Mouse (Mus musculus): ENCODE results near the gene Tent5a.

Tent5a gene

DNA sequence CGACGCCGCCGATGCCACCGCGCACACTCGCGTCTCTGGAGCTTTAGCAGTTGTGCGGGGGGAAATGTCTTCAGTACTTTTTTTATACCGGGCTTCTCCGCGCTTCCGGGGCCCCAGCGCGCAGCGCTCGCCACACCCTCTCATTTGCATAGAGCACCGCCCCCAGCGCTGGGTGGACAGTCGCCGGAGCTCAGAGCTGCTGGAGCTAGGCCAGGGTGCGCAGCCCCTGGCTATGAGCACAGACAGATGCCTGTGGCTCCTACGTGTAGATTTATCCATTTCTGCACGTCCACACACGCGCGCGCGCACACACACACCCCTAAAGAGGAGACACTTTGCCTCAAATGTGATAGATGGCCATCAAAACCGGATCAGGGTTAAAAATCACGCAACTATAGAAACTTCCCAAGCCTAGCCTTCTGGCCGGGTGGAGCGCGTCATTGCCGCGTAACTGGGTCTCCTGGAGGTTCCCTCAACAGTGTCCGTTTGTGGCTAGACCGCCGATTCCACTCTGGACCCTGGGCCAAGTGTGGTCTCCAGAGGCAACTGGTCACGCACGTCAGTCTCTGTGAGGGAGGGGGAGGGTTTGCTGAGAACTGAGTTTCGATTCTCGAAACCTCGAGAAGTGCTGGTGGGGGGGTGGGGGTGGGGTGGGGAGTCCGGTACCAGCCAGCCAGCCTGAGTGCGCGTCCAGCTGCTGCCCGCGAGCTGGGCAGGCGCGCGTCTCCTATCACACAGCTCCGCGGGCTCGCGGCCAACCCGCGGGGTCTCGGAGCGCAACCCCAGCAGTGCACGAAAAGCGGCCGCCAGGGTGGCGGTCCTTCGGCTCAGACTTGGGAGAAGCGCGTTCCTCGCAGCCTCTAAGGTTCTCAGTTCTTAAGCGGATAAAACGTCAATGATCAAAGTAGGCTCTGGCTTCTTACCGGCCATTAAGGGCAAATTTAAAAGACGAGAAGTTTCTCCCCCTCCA is at the start of gene Tent5a:
TSS of gene Tent5a (minus strand) at position 107 of the 970 bp plus-strand sequence.
- DNase-seq (ENCODE audit: low read depth, low spot score) = peak; percentile 71

DNA sequence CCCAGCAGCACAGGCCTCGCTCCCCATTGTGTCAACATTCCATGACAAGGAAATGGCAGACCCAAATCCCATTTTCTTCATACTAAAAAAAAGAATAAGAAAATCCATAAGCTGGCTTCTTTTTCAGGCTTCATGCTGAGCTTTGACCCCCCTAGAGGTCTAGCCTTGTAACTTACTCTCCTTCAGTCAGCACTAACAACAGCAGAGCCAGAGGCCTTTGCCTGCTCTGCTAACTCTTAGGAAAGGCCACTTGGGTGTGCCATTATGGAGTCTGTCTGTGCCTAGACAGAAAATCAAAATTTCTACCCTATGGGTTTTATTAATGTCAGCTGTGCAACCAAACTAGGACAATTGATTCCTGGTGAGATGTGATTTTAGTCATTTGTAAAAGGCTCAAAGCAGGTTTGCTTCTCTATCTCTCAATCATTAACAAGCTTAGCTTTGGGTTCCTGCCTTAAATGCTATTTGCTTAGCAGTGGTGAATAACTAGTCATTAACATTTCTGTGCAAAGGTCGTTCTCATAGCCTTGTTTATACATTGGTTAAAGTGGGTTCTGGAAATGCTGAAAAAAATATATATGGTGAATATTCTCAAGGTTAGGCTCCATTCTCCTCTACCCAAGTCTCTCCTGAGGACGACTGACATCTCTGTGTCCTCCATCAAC is 49.6 kb upstream of the Tent5a start:
- DNase-seq (ENCODE audit: low read depth, low spot score) = no peak

DNA sequence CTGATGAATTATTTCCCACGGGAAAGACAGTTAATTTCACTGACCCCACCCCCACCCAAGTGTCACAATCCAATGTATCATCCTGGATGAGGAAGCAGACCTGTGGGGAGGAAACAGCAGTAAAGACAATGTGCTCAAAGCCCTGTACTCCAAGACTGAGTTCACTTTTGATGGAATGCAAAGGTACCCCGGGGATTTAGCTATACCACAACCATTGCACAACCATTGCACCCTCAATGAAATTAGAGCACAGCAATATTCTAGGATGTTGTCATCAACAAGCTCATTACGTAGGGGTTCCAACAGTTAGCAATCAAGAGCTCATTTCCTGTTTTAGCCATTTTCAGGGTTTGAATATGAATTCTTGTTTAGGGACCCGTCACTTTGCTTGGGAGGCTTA is 48.0 kb upstream of the Tent5a start:
- no peak for DNase-seq (ENCODE audit: low read depth, low spot score)

DNA sequence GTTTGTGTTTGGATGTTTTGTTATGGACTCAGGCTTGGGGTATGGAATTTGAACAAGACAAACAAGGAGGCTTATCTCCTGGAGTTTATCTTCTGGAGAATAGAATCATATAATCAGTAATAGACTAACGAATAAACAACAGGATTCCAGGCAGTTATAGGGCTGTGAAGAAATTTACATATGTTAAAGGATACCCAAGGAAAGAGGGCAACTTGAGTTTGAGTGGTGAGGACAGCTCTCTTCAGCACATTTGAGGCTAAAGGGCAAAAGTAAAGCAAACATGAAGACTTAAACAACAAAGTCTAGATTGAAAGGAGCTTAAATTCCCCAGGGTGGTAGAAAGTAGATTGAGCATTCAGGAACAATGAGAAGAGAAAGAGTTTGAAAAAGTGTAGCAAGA is 44.9 kb upstream of the Tent5a start:
- DNase-seq (ENCODE audit: low read depth, low spot score) = no peak

DNA sequence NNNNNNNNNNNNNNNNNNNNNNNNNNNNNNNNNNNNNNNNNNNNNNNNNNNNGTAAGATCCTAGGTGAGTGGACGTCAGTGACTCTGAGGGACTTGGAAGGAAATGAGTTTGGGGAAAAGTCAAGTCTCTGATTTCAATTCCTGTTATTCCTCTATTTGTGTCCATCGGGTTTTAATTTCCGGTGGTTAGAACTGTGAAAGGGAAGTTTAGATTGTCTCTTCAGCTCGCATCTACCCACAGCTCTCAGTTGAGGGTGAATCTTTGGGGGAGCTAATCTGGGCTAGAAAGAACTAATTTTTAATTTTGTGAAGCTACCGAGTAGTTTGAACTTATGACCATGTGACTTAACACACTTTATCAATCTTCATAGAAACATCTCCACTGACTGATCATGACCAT is 42.4 kb upstream of the Tent5a start:
- no peak for DNase-seq (ENCODE audit: low read depth, low spot score)

DNA sequence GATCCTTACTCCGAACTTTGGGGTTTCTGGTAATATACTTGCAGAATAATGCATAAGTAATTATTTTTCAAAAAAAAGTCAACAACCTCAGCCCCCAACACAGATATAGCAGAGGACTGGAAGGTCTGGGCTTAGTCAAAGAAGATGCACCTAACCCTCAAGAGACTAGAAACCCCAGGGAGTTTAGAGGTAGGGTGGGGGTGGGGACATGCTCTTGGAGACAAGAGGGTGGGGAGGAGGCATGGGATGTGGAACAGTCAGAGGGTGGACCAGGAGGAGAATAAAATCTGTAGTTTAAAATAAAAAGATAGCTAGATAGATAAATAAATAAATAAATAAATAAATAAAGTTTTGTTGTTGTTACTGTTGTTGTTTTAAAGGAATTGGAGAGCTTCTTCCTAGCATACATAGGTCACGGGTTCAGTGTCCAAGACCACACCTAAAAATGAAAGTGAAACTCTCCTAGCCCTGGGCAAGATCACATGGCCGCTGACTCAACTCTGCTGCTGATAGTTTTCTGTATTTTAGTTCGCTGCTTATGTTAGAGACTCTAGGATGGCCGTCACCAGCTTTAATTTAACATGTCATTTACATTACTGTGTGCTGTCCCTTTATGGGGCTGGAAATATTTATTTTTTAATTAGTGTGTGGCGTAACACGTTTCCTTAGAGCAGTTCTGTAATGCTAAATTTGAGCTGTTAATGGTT is 30.2 kb upstream of the Tent5a start:
- DNase-seq (ENCODE audit: low read depth, low spot score) = peak; percentile 74

DNA sequence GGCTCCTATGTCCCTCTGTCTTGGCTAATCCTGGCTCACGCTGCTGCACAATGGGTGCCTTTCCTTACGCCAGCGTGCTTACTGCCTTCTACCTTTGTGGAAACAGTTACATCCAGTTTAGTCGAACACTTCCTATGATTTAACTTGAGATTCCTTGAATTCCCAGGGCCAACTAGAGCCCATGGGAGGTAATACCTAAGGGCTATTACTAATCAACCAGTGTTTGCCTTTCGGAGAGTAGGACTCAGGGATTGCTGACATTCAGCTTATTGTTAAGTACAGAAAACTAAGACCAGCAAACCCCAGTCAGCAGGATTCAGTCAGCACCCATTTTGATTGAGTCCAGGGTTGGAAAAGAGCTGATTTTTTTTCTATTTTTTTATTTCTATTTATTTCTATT is 28.4 kb upstream of the Tent5a start:
- no peak for DNase-seq (ENCODE audit: low read depth, low spot score)

DNA sequence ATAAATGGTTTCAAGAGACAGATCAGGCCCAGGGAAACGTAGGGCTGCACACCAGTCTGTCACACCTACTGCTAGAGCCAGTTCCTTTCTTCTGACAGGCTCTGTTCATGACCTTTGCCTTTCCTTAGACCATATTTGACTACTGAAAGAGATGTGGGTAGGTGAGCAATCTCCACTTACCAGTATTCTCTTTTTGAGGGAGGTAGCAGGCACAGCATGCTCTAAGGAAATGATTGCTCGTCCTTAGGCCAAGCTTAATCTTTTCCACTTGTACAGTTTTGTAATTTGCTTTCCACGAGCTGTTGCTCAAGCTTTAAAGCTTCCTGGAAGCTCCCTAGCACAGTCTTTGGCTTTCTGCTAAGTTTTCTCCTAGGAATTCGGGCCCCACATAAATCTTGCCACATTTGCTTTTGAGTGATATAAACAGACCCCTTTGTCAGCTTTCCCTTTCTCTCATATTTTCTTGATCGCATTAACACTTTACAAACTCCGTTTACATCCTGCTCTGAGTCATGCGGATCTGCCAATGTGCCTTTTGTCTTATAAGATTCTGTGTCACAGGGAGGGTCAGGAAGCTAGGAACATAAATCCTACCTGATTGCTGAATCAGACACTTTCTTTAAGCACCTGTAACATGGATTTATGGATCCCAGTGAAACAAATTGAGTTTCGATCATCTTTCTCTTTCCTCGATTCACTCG is 20.8 kb upstream of the Tent5a start:
- DNase-seq (ENCODE audit: low read depth, low spot score) = no peak

DNA sequence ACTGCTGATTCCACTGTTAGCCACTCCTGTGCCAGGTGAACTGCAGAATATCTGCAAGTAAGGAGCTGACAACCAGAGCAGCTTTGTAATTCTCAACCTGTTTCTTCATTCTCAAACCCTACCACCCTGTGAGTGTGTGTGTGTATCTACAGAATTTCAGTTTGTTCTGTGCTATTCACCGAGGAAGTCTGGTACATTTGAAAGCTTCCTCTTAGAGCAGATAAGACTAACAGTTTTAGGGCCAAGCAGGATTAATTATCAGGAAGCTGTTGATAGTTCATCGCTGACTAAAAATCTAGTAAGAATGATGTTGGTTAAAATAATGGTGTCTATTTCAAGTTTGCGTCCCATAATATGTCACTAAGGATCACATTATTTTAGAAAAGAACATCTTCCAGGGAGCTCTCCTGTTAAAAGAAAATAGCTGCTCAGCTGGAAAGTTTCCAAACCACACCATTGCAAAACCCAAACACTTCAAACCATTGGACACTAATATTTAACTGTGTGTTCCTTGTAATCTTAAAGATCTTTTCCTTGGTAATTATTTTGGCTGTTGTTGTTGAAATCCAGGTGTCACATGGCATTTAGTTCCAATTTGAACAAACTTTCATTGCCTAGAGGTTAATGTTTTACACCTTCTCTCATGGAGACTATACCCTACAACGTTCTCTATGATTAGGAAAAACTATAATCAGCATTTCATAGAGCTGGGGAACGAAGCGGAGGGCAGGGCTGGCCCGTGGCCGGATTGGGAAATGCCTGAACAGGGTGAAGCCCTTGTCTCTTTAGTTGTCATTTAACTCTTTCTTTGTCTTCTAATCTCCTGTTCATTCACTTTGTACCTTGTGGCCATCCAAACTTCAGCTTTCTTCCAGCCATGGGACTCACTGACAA is 16.0 kb upstream of the Tent5a start:
- DNase-seq (ENCODE audit: low read depth, low spot score) = peak; percentile 54

DNA sequence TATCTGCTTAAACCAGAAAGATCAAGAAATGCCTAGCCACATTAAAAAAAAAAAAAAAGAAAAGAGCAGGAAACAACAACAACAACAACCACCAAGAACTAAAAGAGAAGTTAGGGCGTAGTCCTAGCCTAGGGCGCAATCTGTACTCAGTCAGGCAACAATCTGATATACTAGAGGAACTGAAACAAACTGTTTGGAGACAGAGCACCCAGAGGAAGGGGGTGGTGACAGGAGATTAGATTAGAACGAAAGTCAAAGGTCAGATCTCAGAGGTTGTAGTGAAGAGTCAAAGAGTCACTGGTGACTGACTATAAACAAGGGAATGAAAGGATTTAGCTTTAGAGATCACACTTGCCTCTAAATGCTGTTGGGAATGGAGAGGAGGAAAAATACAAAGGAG is 13.2 kb upstream of the Tent5a start:
- DNase-seq (ENCODE audit: low read depth, low spot score) = no peak

DNA sequence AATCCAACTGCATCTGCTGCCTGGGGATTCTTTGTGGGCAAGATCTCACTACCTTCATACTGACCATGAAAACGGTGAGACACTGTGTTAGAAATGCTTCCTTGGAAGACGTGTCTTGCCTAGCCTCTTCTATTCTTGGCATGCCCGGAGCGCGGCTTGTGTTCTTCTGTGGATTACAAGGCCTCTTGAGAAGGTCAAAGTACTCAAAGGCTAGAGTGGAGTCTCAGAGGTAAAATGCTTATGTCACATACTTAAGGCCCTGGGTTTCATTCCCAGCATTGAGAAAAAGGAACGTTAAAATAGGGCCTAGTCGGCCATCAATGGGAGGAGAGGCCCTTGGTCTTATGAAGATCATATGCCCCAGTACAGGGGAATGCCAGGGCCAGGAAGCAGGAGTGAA is 8.9 kb upstream of the Tent5a start:
- DNase-seq (ENCODE audit: low read depth, low spot score) = no peak

DNA sequence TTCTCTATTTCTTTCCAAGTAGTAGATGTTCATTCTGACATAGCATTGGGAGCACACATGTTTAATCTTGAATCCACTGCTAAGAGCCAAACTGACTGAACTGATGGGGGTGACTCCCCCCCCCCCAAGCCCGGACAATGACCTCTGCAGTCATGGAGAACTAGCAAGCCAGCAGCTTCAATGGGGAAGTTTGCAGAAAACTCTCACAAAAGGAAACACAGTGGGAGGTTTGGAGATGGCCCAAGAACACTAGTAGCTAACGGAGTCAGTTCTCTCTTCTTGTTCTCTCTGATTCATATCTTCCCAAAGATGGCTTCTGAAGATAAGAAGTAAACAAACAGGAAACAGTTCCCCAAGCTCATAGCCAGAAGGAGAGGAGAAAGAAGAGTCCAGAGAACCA is 4.4 kb upstream of the Tent5a start:
- DNase-seq (ENCODE audit: low read depth, low spot score) = no peak

DNA sequence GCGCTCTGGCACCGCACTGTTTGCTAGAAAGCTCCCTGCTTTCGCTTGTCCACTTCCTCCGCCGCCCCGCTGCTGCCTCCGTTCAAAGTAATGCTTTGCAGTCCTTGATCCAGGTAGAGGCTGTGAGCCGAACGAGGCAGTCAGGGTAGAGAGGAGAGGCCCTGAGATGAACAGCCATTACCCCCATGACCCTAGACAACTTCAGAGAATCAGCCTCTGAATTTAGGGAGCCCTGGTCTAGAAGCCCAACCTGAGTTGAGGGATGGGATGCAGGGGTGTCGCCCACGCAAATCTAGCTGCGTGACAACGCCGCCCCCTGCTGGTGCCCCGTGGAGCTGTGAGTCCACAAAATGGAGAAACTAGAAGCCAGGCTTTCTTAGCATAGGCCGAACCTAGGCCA is 1.1 kb upstream of the Tent5a start:
- peak; percentile 80 for DNase-seq (ENCODE audit: low read depth, low spot score)

DNA sequence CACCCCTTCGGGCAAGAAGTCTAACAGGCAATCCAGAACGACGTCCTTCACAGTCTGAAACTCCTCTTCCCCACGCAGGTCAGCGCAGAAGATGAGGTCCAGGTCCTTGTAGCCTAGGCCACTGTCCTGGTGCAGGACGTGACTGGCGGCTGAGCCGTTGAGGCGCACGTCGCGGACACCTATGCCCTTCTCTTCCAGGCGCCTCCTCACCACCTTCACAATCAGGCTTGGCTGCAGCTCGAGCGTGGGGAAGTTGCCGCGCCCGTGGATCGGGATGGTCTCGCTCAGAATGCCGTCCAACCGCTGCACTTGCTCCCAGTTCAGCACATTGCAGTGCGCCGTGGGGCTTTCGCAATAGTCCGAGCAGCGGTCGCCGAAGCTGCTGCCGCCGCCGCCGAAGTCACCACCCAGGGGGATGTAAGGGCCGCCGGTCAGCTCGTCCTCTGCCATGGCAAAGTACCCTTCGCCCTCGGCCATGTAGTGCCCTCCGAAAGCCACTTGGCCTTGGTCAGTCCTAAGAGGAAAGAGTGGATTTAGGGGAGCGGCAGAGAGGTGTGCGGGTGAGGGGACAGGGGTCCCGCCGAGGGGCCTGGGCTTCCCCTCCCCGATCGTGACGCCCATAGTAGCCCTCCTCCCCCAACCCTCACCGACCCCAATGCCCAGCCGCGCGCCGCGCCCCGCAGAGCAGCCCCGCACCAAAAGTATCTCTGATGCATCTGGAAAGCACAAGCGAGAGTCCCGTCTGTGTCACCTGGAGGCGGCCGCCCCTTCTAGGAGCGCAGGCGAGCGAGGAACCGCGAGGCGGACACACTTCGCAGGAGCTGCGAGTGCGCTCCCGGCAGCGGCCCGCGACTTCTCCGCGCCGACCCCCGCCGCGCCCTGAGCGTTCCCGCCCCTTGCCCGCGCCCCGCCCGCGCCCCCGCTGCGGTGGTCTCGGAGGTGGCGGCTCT is 581 bp downstream of the Tent5a start:
- no peak for DNase-seq (ENCODE audit: low read depth, low spot score)

DNA sequence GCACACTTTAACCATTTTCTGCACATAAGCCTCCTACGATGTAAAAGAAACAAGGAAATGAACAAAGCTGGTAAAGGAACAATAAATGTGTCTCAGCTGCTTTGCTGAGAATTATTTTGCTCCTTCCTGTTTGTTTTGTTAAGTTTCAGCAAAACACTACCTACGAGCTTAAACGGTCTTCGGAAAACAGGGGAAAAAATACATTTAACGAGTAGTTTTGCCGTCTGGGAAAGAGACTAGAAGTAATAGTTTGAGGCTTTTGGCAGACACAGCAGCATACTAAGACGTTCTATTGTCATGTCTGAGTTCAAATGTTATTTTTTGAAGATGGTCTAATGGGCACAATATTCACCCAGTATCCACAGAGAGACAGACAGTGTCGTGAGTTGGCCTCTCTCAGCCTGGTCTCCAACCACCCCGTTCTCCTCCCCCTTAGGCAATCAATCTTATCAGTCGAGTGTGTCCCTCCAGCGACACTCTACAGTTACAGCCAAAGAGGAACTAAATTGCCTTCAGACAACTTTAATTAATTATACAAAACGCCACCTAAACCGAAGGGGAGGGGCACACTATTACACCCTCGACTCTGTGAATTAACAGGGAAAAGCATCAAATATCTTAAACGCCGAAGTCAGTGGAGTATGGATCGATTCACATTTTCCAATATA is 1.8 kb downstream of the Tent5a start:
- no peak for DNase-seq (ENCODE audit: low read depth, low spot score)

DNA sequence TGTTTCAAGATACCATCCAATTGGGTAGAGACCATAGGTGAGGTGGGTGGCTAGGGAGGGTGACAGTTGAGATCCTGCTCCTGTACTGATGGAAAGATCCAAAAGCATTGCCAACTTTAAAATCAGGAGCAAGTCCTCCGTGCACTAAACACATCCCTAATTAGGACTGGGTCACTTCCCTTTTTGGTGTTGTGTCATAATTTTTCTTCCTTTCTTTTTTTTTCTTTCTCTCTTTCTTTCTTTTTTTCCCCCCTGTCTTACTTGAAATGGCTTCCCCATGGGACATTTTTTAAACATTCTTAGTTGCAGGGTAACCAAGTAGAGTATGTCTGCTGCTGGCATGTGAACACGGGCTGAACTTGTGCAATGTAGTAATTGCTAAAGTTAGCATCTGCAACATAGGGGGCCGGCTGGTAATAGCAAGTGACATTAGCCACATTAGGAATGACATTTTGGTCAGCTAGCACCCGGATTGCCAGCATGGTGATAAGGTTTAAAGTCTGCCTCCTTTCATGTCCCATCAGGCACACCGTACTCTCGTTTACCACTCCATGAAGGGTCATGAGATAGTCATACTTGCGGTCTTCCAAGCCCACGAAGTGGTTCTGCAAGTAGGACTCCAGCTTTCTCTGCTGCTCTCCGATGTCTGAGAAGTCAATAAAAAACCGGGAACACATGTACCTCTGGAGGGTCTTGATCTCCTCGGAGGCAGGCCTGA is 2.8 kb downstream of the Tent5a start:
- DNase-seq (ENCODE audit: low read depth, low spot score) = no peak

DNA sequence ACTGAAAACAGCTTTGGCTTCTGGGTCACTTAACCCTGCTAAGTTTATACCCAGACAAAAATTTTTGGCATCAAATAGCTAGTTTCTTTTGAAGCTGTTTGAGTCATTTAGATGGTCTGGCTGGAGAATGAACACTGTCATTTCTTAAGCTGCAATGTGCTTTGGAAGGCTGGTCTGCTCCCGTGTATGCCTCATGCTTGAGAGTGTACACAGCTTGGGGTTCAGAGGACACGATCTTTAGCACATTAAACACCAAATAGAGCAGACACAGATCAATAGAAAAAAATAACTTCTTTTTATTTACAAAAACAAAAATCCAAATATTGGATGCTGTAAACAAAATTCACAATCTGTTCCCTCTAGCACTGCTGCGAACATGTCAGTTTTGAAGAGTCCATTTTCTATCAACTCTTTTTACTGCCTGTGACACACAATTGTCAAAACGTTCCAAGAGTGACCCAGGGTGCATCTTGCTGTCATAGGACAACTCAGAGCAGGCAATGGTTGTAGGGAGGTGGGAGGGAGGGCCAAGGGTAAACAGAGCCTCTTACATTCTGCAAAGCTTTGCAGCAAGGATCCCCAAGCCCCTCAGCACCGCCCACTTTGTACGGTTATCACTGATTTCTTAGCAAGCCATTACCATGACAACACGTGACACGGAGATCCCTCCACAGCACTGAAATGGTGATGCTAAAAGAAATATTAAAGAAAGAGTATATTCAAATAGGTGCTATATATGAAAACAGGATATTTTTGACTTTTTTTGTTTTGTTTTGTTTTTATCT is 6.8 kb downstream of the Tent5a start:
- no peak for DNase-seq (ENCODE audit: low read depth, low spot score)

DNA sequence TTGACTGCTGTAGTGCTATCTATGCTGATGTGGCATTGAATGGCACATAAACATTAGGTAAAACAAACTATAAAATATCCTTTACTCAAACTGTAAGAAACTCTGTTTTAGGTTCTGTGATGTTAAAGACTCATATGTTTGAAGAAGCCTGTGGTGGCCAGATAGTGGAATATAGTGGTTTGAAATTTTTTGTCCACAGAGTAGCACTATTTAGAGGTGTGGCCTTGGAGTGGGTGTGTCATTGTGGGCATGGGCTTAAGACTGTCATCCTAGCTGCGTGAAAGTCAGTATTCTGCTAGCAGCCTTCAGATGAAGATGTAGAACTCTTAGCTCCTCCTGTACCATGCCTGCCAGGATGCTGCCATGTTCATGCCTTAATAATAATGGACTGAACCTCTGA is 11.0 kb downstream of the Tent5a start:
- DNase-seq (ENCODE audit: low read depth, low spot score) = no peak

Data from 3T3-L1 (cell line).